Mouse (Mus musculus) hindbrain, embryonic 14.5 days (tissue): ENCODE results near the gene Ttc30a1. TPM values are rescaled to one million over a fixed set of nuclear protein-coding genes. Genes with fewer than 3 reads are reported as not detected.

ENCODE experiments used
- ATAC-seq: fragments of 200-750 bp; cut with Nextera tagmentation; 2 replicates; pipeline ENCODE4 v1.8.0; 2017; ENCODE audit warnings: moderate number of reproducible peaks, mild to moderate bottlenecking, moderate TSS enrichment, moderate library complexity; ENCODE audit not compliant: low FRiP score
- DNase-seq: peaks from one replicate; pipeline ENCODE4 v3.0.0-alpha.2; 2015; ENCODE audit warnings: low spot score
- H3K27ac ChIP-seq: fragments of 300-500 bp; sonication (generic); 2 replicates; pipeline ENCODE4 v1.5.1; 2014; ENCODE audit warnings: mild to moderate bottlenecking, moderate library complexity
- H3K27me3 ChIP-seq: fragments of 300-500 bp; sonication (generic); 2 replicates; pipeline ENCODE4 v1.6.1; 2014; ENCODE audit warnings: mild to moderate bottlenecking, low read length, mixed read lengths; ENCODE audit not compliant: control insufficient read depth, insufficient read depth
- H3K36me3 ChIP-seq: fragments of 300-500 bp; sonication (generic); replicated peaks from 2 replicates; pipeline ENCODE4 v1.6.1; 2014; ENCODE audit not compliant: control insufficient read depth, insufficient read depth
- H3K4me1 ChIP-seq: fragments of 300-500 bp; sonication (generic); replicated peaks from 2 replicates; pipeline ENCODE4 v1.6.1; 2014; ENCODE audit warnings: antibody characterized with exemption, low read length, mixed read lengths; ENCODE audit not compliant: control insufficient read depth, insufficient read depth
- H3K4me2 ChIP-seq: fragments of 300-500 bp; sonication (generic); replicated peaks from 2 replicates; pipeline ENCODE4 v1.6.1; 2014; ENCODE audit warnings: mild to moderate bottlenecking, moderate library complexity
- H3K4me3 ChIP-seq: fragments of 300-500 bp; sonication (generic); replicated peaks from 2 replicates; pipeline ENCODE4 v1.5.1; 2014; ENCODE audit warnings: mild to moderate bottlenecking, low read length
- H3K9ac ChIP-seq: fragments of 300-500 bp; sonication (generic); 2 replicates; pipeline ENCODE4 v1.6.1; 2014
- H3K9me3 ChIP-seq: fragments of 300-500 bp; sonication (generic); 2 replicates; pipeline ENCODE4 v1.6.1; 2016; ENCODE audit warnings: low read length; ENCODE audit not compliant: control insufficient read depth
- WGBS: fragments of 180-500 bp; shearing (Covaris S2); extraction: QIAGEN DNeasy Blood & Tissue Kit; methylation state at CpG from one replicate; pipeline ENCODE4 v1.1.7; 2014; 5-methylcytosine and 5-hydroxymethylcytosine counted together
- polyA plus RNA-seq: library from polyadenylated mRNA; unstranded; fragments of >200 nt; fragmentation: Nextera tagmentation; extraction: Ambion mirVana; gene quantifications from 2 replicates; pipeline ENCODE4 v1.2.1, GENCODE M21; 2014

The Ttc30a1 gene
- polyA plus RNA-seq, 1 experiment from 2014 or later = 8.7 TPM

GRCm38 (mm10) chr2:75929141-75929540 is 52.6 kb downstream of the Ttc30a1 start:
- H3K27me3 ChIP-seq = no peaks in the 10 kb centered on the region

More at GRCm38 (mm10) chr2:75929141-75929540, 52.6 kb downstream of the Ttc30a1 start:
- H3K9me3 ChIP-seq = no peaks in the 10 kb centered on the region
- DNase-seq = no peak
- H3K4me1 ChIP-seq = peaks cover 4% of the 10 kb centered on the region
- no peak overlapping the region for H3K9ac ChIP-seq
- H3K36me3 ChIP-seq = peaks cover 32% of the 10 kb centered on the region
- H3K4me3 ChIP-seq = no peak overlapping the region
- no peak for ATAC-seq
- no peak overlapping the region for H3K4me2 ChIP-seq
- no peak overlapping the region for H3K27ac ChIP-seq
- WGBS = 74% methylated on average over 2 of the region's 2 CpGs

Other genes with a start within 250 kb of the Ttc30a1 start
- 41.5 and 44.4 TPM in 2 replicates for gene Agps, start 149.8 kb downstream of the Ttc30a1 start, polyA plus RNA-seq
- gene Ttc30b, start 43.4 kb downstream of the Ttc30a1 start, polyA plus RNA-seq = 22.7 and 23.6 TPM in 2 replicates
- gene Ttc30a2, start 3.8 kb downstream of the Ttc30a1 start, polyA plus RNA-seq = 1.3 and 1.5 TPM in 2 replicates